Mouse (Mus musculus) neural tube, embryonic 11.5 days (tissue): Measurements from ENCODE around the gene Egln1. TPM values are rescaled to one million over a fixed set of nuclear protein-coding genes. Genes with fewer than 3 reads are reported as not detected.

Source experiments
- ATAC-seq: fragments of 200-750 bp; cut with Nextera tagmentation; 2 replicates; pipeline ENCODE4 v1.8.0; 2017; ENCODE audit warnings: moderate number of reproducible peaks, mild to moderate bottlenecking, moderate TSS enrichment, moderate library complexity; ENCODE audit not compliant: insufficient read depth, low FRiP score, low TSS enrichment
- DNase-seq: peaks from one replicate; pipeline ENCODE4 v3.0.0-alpha.2; 2015; ENCODE audit warnings: low spot score
- H3K27ac ChIP-seq: fragments of 300-500 bp; sonication (generic); 2 replicates; pipeline ENCODE4 v1.5.1; 2014; ENCODE audit warnings: low read depth, mild to moderate bottlenecking, low read length
- H3K27me3 ChIP-seq: fragments of 300-500 bp; sonication (generic); 2 replicates; pipeline ENCODE4 v1.6.1; 2014; ENCODE audit warnings: mild to moderate bottlenecking, low read length, mixed read lengths; ENCODE audit not compliant: control insufficient read depth, insufficient read depth
- H3K36me3 ChIP-seq: fragments of 300-500 bp; sonication (generic); 2 replicates; pipeline ENCODE4 v1.6.1; 2014; ENCODE audit warnings: mild to moderate bottlenecking, low read length, moderate library complexity, mixed read lengths; ENCODE audit not compliant: control insufficient read depth, insufficient read depth
- H3K4me1 ChIP-seq: fragments of 300-500 bp; sonication (generic); 2 replicates; pipeline ENCODE4 v1.6.1; 2014; ENCODE audit warnings: low read length, mixed read lengths; ENCODE audit not compliant: control insufficient read depth, insufficient read depth
- H3K4me2 ChIP-seq: fragments of 300-500 bp; sonication (generic); 2 replicates; pipeline ENCODE4 v1.6.1; 2014; ENCODE audit warnings: low read depth, mild to moderate bottlenecking, moderate library complexity
- H3K4me3 ChIP-seq: fragments of 300-500 bp; sonication (generic); 2 replicates; pipeline ENCODE4 v1.5.1; 2014; ENCODE audit warnings: low read depth, low read length
- H3K9ac ChIP-seq: fragments of 300-500 bp; sonication (generic); 2 replicates; pipeline ENCODE4 v1.6.1; 2014; ENCODE audit warnings: mild to moderate bottlenecking, low read length
- H3K9me3 ChIP-seq: fragments of 300-500 bp; sonication (generic); 2 replicates; pipeline ENCODE4 v1.6.1; 2016; ENCODE audit warnings: low read length; ENCODE audit not compliant: control insufficient read depth
- WGBS: fragments of 180-500 bp; shearing (Covaris S2); extraction: QIAGEN DNeasy Blood & Tissue Kit; methylation state at CpG from one replicate; pipeline ENCODE4 v1.1.7; 2014; 5-methylcytosine and 5-hydroxymethylcytosine counted together
- polyA plus RNA-seq: library from polyadenylated mRNA; unstranded; fragments of >200 nt; fragmentation: Nextera tagmentation; extraction: Ambion mirVana; gene quantifications from 2 replicates; pipeline ENCODE4 v1.2.1, GENCODE M21; 2014

Egln1 gene
- polyA plus RNA-seq, 1 experiment from 2014 or later: 19.5 TPM

DNA sequence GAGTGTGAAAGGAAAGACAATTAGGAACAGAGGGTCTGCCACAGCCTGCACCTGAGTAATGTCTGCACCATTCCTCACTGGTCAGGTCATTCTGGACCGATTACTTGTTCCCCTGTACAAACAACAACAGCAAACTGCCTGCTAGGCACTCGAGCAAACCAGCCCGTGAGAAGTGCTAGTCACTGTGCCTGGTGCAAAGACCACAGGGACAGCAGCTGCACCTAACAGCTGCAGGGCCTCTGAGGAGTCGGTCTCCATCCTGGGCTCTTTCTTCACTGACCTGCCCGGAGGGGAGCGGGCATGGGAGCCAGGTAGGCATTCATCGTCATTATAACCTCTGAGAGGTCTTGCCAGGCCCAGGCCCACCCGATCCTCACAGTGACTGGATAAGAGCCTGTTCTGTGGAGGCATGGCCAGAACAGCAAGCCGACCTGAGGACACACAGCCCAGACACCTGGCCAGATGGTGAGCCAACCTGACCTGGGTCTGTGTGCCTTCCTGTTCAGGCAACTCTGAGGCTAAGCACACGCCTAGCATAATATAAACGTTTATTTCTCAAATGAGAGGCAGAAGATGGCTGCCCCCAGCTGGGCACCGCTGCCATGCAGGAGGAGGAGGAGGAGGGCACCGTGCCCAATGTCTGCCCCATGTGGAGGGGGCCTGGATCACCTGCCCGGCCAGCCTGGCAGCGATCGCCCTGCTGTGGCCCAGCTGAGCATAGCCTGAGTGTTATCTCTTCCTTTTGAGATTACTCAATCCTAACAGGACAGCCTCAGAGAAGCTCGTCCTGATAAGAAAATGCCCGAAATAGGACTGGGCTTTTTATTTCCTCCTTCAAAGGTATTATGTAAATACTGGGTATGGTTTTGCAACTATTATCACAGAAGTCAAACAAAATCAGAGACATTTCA, 27.5 kb downstream of the Egln1 start:
- no peak for DNase-seq
- H3K4me2 ChIP-seq: no peak overlapping the region
- H3K9me3 ChIP-seq: no peaks in the 10 kb centered on the region
- ATAC-seq: no peak
- H3K27ac ChIP-seq: no peak overlapping the region
- WGBS: 87% methylated on average over 18 of the region's 18 CpGs
- H3K36me3 ChIP-seq: no peaks in the 10 kb centered on the region
- no peaks in the 10 kb centered on the region for H3K27me3 ChIP-seq
- H3K4me3 ChIP-seq: no peak overlapping the region
- H3K4me1 ChIP-seq: no peaks in the 10 kb centered on the region
- no peak overlapping the region for H3K9ac ChIP-seq

GRCm38 (mm10) chr8:124917741-124918484, 31.2 kb downstream of the Egln1 start:
- no peaks in the 10 kb centered on the region for H3K9me3 ChIP-seq
- H3K9ac ChIP-seq: no peak overlapping the region
- H3K4me1 ChIP-seq: no peaks in the 10 kb centered on the region
- no peaks in the 10 kb centered on the region for H3K27me3 ChIP-seq
- H3K4me2 ChIP-seq: no peak overlapping the region
- H3K36me3 ChIP-seq: peaks cover 9% of the 10 kb centered on the region; the same call in 1 of the 2 replicates
- H3K27ac ChIP-seq: no peak overlapping the region
- H3K4me3 ChIP-seq: no peak overlapping the region
- ATAC-seq: no peak
- DNase-seq: no peak
- WGBS: 80% methylated on average over 18 of the region's 18 CpGs

DNA sequence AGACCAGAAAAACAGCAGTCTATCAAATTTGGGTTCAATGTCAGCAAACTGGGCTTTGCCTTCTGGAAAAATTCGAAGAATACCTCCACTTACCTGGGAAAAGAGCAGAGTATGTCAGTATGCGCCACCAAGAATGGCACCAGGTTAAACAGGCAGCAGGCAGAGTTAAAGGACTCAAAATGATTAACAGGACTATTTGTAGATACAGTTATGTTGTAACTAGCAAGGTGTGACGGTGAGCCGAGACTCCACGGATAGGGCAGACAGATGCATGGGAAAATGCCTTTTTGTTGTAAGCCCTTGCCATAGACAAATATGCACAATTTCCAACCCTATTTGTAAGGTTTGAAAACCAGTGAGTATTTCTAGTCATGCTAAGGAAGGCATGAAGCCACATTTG, 35.1 kb downstream of the Egln1 start:
- H3K27me3 ChIP-seq: no peaks in the 10 kb centered on the region
- ATAC-seq (no peak), DNase-seq (no peak)
- no peak overlapping the region for H3K27ac ChIP-seq
- H3K4me2 ChIP-seq: no peak overlapping the region
- 96% methylated on average over 5 of the region's 5 CpGs for whole genome bisulfite sequencing
- no peak overlapping the region for H3K9ac ChIP-seq
- no peaks in the 10 kb centered on the region for H3K4me1 ChIP-seq
- H3K36me3 ChIP-seq: peaks cover 9% of the 10 kb centered on the region
- no peak overlapping the region for H3K4me3 ChIP-seq
- no peaks in the 10 kb centered on the region for H3K9me3 ChIP-seq

DNA sequence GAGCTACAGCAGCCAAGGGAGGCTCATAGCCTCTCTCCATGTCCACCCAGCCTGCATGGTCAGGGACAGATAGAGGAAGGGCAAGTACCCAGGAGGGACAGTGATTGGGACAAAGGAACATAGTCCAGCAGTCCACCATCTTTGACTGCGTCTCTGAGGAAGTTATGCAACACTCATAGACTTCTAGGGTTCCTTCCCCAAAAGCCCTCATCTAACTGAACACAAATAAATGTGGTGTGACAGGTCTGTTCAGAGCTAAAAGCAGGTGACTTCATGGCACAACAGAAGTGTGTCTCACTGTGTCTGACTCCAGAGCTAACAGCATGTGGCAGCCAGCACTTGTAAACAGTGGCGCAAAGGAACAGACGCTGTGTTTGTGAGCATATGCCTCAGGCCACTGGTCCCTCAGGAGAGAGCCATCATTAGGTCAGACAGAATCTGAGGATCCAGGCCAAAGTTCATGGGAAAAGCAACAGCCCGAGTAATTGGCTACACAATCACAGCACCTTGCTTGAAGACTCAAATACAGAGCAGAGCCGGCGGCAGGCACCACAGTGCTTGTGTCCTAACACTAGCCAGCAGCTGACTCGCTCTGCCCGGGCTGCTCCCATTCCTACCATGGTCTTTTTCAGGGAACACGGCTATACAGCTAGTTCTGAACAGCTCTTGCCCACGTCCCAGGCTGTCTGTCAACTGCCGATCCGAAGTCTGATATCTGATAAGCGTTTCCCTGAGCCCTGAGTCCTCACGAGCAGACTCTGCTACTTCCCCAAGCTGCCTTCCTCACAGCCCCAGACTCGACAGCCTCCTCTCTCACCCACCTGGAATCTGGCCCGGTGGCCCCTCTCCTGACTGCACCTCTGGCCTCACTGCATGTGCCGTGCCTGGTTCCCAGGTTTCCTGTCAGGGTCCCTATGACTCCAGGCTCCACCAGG, 36.9 kb downstream of the Egln1 start:
- no peak overlapping the region for H3K4me2 ChIP-seq
- no peaks in the 10 kb centered on the region for H3K4me1 ChIP-seq
- H3K27ac ChIP-seq: no peak overlapping the region
- no peak for DNase-seq
- peaks cover 9% of the 10 kb centered on the region for H3K36me3 ChIP-seq
- no peak for ATAC-seq
- no peaks in the 10 kb centered on the region for H3K27me3 ChIP-seq
- 80% methylated on average over 17 of the region's 17 CpGs for WGBS
- H3K4me3 ChIP-seq: no peak overlapping the region
- H3K9ac ChIP-seq: no peak overlapping the region
- H3K9me3 ChIP-seq: no peaks in the 10 kb centered on the region

GRCm38 (mm10) chr8:124910349-124910748, 38.8 kb downstream of the Egln1 start:
- ATAC-seq (no peak), DNase-seq (no peak)
- Histone ChIP-seq H3K27me3 (no peaks in the 10 kb centered on the region), H3K36me3 (peaks cover 11% of the 10 kb centered on the region), H3K4me2 (no peak overlapping the region), H3K9ac (no peak overlapping the region), H3K4me3 (no peak overlapping the region), H3K4me1 (no peaks in the 10 kb centered on the region), H3K9me3 (no peaks in the 10 kb centered on the region), H3K27ac (no peak overlapping the region)
- 81% methylated on average over 10 of the region's 10 CpGs for WGBS

- ATAC-seq: no peak
- Histone ChIP-seq H3K27ac (no peak overlapping the region), H3K27me3 (no peaks in the 10 kb centered on the region), H3K4me2 (no peak overlapping the region), H3K9me3 (no peaks in the 10 kb centered on the region), H3K4me3 (no peak overlapping the region), H3K4me1 (no peaks in the 10 kb centered on the region), H3K9ac (no peak overlapping the region), H3K36me3 (peaks cover 11% of the 10 kb centered on the region)
- WGBS: 91% methylated on average over 16 of the region's 16 CpGs
- no peak for DNase-seq
These were observed 39.2 kb downstream of the Egln1 start for GRCm38 (mm10) chr8:124909936-124910335.

- Histone ChIP-seq H3K4me1 (no peaks in the 10 kb centered on the region), H3K4me2 (no peak overlapping the region), H3K27me3 (no peaks in the 10 kb centered on the region), H3K9me3 (no peaks in the 10 kb centered on the region), H3K9ac (no peak overlapping the region), H3K36me3 (peaks cover 11% of the 10 kb centered on the region), H3K4me3 (no peak overlapping the region), H3K27ac (no peak overlapping the region)
- DNase-seq (no peak), ATAC-seq (no peak)
- WGBS: 93% methylated on average over 2 of the region's 2 CpGs
These were observed 43.6 kb downstream of the Egln1 start for GRCm38 (mm10) chr8:124905482-124905881.

DNA sequence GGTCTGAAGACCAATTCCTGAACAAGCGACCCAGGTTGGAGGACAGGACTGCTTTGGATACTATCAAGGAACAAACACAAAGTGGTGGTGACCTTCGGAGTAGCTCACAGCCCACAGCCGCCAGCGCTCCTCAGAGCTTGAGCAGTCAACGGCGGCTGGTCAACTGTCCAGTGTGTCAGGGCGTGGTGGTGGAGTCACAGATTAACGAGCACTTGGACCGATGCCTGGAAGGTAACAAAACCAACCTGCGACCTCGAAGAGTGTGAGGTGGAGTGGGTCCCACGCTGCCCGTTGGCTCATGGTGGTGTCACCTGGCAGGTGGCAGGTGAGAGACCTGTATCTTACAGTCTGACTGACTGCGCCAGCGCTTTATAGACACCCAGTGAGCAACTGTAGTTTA, 45.9 kb downstream of the Egln1 start:
- H3K27me3 ChIP-seq: no peaks in the 10 kb centered on the region
- no peak overlapping the region for H3K4me3 ChIP-seq
- no peak overlapping the region for H3K27ac ChIP-seq
- peaks cover 6% of the 10 kb centered on the region for H3K4me1 ChIP-seq
- H3K4me2 ChIP-seq: no peak overlapping the region
- DNase-seq (no peak), ATAC-seq (no peak)
- no peak overlapping the region for H3K9ac ChIP-seq
- peaks cover 11% of the 10 kb centered on the region for H3K36me3 ChIP-seq
- 95% methylated on average over 15 of the region's 15 CpGs for WGBS
- H3K9me3 ChIP-seq: no peaks in the 10 kb centered on the region
